Comparison of ENCODE assay signal across 8 mouse cellular contexts in genomic region chr9:116468569-116469250, GRCm38 (mm10).
DNase-seq lines count a peak whose midpoint lies in the region; ATAC-seq and TF ChIP-seq lines count a peak whose summit lies in the region.

No protein-coding gene starts in this region.

- H3K9ac ChIP-seq in forebrain, postnatal 0 days, result no peak overlapping the region
- no peak overlapping the region; the same call in 1 of the 2 replicates for H3K9ac ChIP-seq in midbrain, embryonic 15.5 days

- H3K27ac ChIP-seq in forebrain, postnatal 0 days (ENCODE audit: low read depth, low read length), result no peak overlapping the region
- peak overlapping the region; percentile 65 for H3K27ac ChIP-seq in midbrain, embryonic 15.5 days

- no peaks in the 10 kb centered on the region for H3K27me3 ChIP-seq in forebrain, postnatal 0 days (ENCODE audit: insufficient read depth, low read length)
- no peaks in the 10 kb centered on the region for H3K27me3 ChIP-seq in midbrain, embryonic 15.5 days (replicated peaks)

- no peak overlapping the region for H3K4me3 ChIP-seq in forebrain, postnatal 0 days (ENCODE audit: low read depth, low read length)
- H3K4me3 ChIP-seq in midbrain, embryonic 15.5 days, result no peak overlapping the region

- no peak overlapping the region for H3K4me2 ChIP-seq in forebrain, postnatal 0 days (ENCODE audit: low read depth)
- peak overlapping the region; percentile 30 for H3K4me2 ChIP-seq in midbrain, embryonic 15.5 days

- no peak for TF ChIP-seq CTCF in forebrain, postnatal 0 days (IDR thresholded peaks at IDR 0.05; ENCODE audit: low read depth)

- no peaks in the 10 kb centered on the region for H3K36me3 ChIP-seq in forebrain, postnatal 0 days (ENCODE audit: insufficient read depth)
- no peaks in the 10 kb centered on the region for H3K36me3 ChIP-seq in midbrain, embryonic 15.5 days (replicated peaks)

- ATAC-seq in forebrain, postnatal 0 days, result peak; percentile 16; the same call in 1 of the 2 replicates
- ATAC-seq in midbrain, embryonic 15.5 days (replicated peaks), result peak; percentile 77
- ATAC-seq in monocyte, adult 5-6 weeks (replicated peaks; ENCODE audit: insufficient number of reproducible peaks, low FRiP score, low TSS enrichment, poor library complexity, severe bottlenecking), result no peak

- H3K4me1 ChIP-seq in forebrain, postnatal 0 days (ENCODE audit: insufficient read depth), result peaks cover 5% of the 10 kb centered on the region; the same call in 1 of the 2 replicates
- peaks cover 16% of the 10 kb centered on the region for H3K4me1 ChIP-seq in midbrain, embryonic 15.5 days

- DNase-seq in cerebellum, postnatal 14 days, result peak; percentile 52 to 61
- DNase-seq in cerebellum, adult 11-12 months, result no peak
- peak; percentile 8 to 44 for DNase-seq in kidney, postnatal 25 days
- DNase-seq in kidney, adult 8-10 months, result no peak
- DNase-seq in forebrain, postnatal 0 days, result peak; percentile 50
- DNase-seq in spleen, postnatal 14 days (ENCODE audit: low spot score in 2 of 2), result no peak

- H3K9me3 ChIP-seq in forebrain, postnatal 0 days (ENCODE audit: low read length), result no peaks in the 10 kb centered on the region
- no peaks in the 10 kb centered on the region for H3K9me3 ChIP-seq in midbrain, embryonic 15.5 days

- WGBS in forebrain, postnatal 0 days, result 23% methylated on average over 10 of the region's 10 CpGs
- 22% methylated on average over 10 of the region's 10 CpGs for WGBS in midbrain, embryonic 15.5 days

Comparison
In these comparisons a context has a peak if more than half of its experiments do, and no peak if none do; other contexts are left out.
1. DNase-seq: peak in cerebellum, postnatal 14 days (2 of 2), kidney, postnatal 25 days (2 of 2) and forebrain, postnatal 0 days (single experiment); none in cerebellum, adult 11-12 months (single experiment), kidney, adult 8-10 months (0 of 2) and spleen, postnatal 14 days (0 of 2).